Mouse (Mus musculus) layer of hippocampus, adult 11-12 months (tissue): ENCODE data around the gene Sphk2.

ENCODE experiments used
- DNase-seq: peaks from one replicate; pipeline ENCODE4 v3.0.0; 2022; ENCODE audit warnings: low spot score

Sphk2 gene

GRCm38 (mm10) chr7:45717918-45718297 lies at the start of gene Sphk2:
Gene Sphk2, minus strand, starts transcription at chr7:45718002.
- DNase-seq: peak; percentile 99

- DNase-seq: no peak
These were observed 49.7 kb upstream of the Sphk2 start for GRCm38 (mm10) chr7:45767500-45767899.

- no peak for DNase-seq
These were observed 49.0 kb upstream of the Sphk2 start for GRCm38 (mm10) chr7:45766764-45767163.

GRCm38 (mm10) chr7:45765995-45766394 lies 48.2 kb upstream of the Sphk2 start:
- DNase-seq: no peak

- DNase-seq: no peak
These were observed 42.3 kb upstream of the Sphk2 start for GRCm38 (mm10) chr7:45760151-45760550.

- DNase-seq: no peak
These were observed 41.6 kb upstream of the Sphk2 start for GRCm38 (mm10) chr7:45759400-45759799.

GRCm38 (mm10) chr7:45755703-45756102 lies 37.9 kb upstream of the Sphk2 start:
- DNase-seq: no peak

- no peak for DNase-seq
These were observed 32.4 kb upstream of the Sphk2 start for GRCm38 (mm10) chr7:45750162-45750561.

- no peak for DNase-seq
These were observed 31.6 kb upstream of the Sphk2 start for GRCm38 (mm10) chr7:45749401-45749800.

GRCm38 (mm10) chr7:45748110-45748509 lies 30.3 kb upstream of the Sphk2 start:
- no peak for DNase-seq

GRCm38 (mm10) chr7:45747450-45747849 lies 29.6 kb upstream of the Sphk2 start:
- DNase-seq: no peak

- DNase-seq: no peak
These were observed 28.7 kb upstream of the Sphk2 start for GRCm38 (mm10) chr7:45746518-45746917.

GRCm38 (mm10) chr7:45744387-45744786 lies 26.6 kb upstream of the Sphk2 start:
- DNase-seq: peak; percentile 88

GRCm38 (mm10) chr7:45742338-45742737 lies 24.5 kb upstream of the Sphk2 start:
- peak; percentile 84 for DNase-seq

GRCm38 (mm10) chr7:45741777-45742176 lies 24.0 kb upstream of the Sphk2 start:
- peak; percentile 53 for DNase-seq

GRCm38 (mm10) chr7:45741308-45741707 lies 23.5 kb upstream of the Sphk2 start:
- DNase-seq: no peak

- DNase-seq: no peak
These were observed 22.0 kb upstream of the Sphk2 start for GRCm38 (mm10) chr7:45739820-45740219.

GRCm38 (mm10) chr7:45739162-45739763 lies 21.5 kb upstream of the Sphk2 start:
- peak; percentile 90 for DNase-seq

- no peak for DNase-seq
These were observed 15.7 kb upstream of the Sphk2 start for GRCm38 (mm10) chr7:45733477-45733876.

GRCm38 (mm10) chr7:45730727-45731431 lies 13.1 kb upstream of the Sphk2 start:
- no peak for DNase-seq

- DNase-seq: no peak
These were observed 9.8 kb upstream of the Sphk2 start for GRCm38 (mm10) chr7:45727625-45728024.

- DNase-seq: no peak
These were observed 8.6 kb upstream of the Sphk2 start for GRCm38 (mm10) chr7:45726419-45726818.

GRCm38 (mm10) chr7:45725713-45726112 lies 7.9 kb upstream of the Sphk2 start, which contains the start of gene Spaca4:
Gene Spaca4, minus strand, starts transcription at chr7:45725813.
- DNase-seq: no peak

GRCm38 (mm10) chr7:45725151-45725550 lies 7.3 kb upstream of the Sphk2 start:
- DNase-seq: no peak
